Comparison of ENCODE assay signal across 8 mouse cellular contexts in the genomic region with DNA sequence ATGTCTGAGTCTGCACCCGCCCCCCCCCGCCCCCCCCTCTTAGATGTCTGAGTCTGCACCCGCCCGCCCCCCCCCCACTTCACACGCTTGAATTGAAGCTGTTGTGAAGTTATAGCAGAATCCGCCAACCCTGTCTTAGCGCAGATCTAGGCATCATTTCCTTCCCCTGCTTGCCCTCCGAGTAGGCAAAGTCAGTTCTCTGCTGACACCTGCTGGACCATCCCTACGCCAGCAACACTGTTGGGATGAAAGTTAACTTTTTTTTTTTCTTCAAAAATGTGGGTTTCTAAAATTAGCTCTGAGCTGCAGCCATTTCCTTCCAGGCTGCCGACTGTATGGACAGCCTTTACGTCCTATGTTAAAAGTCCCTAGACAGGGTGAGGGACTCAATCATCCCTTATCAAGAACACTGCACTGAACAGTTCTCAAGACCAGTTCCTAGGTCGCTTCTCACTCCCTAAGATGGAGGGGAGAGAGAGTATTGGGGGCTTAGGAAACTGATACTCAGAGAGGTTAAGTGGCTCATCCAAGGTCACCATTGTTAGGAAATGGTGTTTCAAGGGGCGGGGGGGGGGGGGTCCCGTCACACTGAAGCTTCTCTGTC. TPM values are rescaled to one million over a fixed set of nuclear protein-coding genes. Genes with fewer than 3 reads are reported as not detected.
DNase-seq lines count a peak whose midpoint lies in the region; ATAC-seq and TF ChIP-seq lines count a peak whose summit lies in the region.

No protein-coding gene starts in this region.

- H3K27me3 ChIP-seq in lung, embryonic 14.5 days (ENCODE audit: insufficient read depth, low read length), result peaks cover 47% of the 10 kb centered on the region

- TF ChIP-seq CTCF in gastrocnemius, adult 2 months (IDR thresholded peaks at IDR 0.05), result peak; percentile 89
- peak; percentile 89 for TF ChIP-seq CTCF in lung, embryonic 14.5 days (IDR thresholded peaks at IDR 0.05; ENCODE audit: low read depth)

- ATAC-seq in lung, embryonic 14.5 days (ENCODE audit: insufficient read depth), result peak; percentile 42; the same call in 1 of the 2 replicates

- no peak overlapping the region for H3K9ac ChIP-seq in lung, embryonic 14.5 days

- H3K27ac ChIP-seq in gastrocnemius, adult 2 months, result 0 out of 2 replicates have a peak overlapping the region, but pooled peaks have one; percentile 1
- no peak overlapping the region for H3K27ac ChIP-seq in lung, embryonic 14.5 days (ENCODE audit: low read depth)

- WGBS in lung, embryonic 14.5 days, result 1% methylated on average over 14 of the region's 14 CpGs

- peak overlapping the region; percentile 19 for H3K4me2 ChIP-seq in lung, embryonic 14.5 days

- no peaks in the 10 kb centered on the region for H3K9me3 ChIP-seq in lung, embryonic 14.5 days (ENCODE audit: low read depth, low read length)

- H3K36me3 ChIP-seq in lung, embryonic 14.5 days (ENCODE audit: insufficient read depth), result no peaks in the 10 kb centered on the region

- DNase-seq in cerebellum, adult 18-20 months, result peak; percentile 23 to 24
- no peak for DNase-seq in cerebellum, adult 11 months
- peak; percentile 66 for DNase-seq in 3134 (ENCODE audit: extremely low read depth, insufficient read length, low spot score)
- DNase-seq in adrenal gland, postnatal 14 days, result peak; percentile 82
- peak; percentile 77 for DNase-seq in gastrocnemius, adult 2 months
- DNase-seq in kidney, adult 8-10 months, result peak; percentile 47 to 51
- peak; percentile 91 for DNase-seq in lung, embryonic 14.5 days
- peak; percentile 71 for DNase-seq in retina, postnatal 1 day

- intact Hi-C loops in gastrocnemius, adult 2 months (cut with DNase I), result loop anchor here (1.0 to 5.0 kb wide), 4 partner anchors 289 to 472 kb away; no protein-coding TSS in a partner anchor

- H3K4me1 ChIP-seq in lung, embryonic 14.5 days (ENCODE audit: insufficient read depth), result 0 out of 2 replicates have a peak, but pooled peaks cover 3% of the 10 kb centered on the region

- H3K4me3 ChIP-seq in gastrocnemius, adult 2 months, result no peak overlapping the region
- H3K4me3 ChIP-seq in lung, embryonic 14.5 days (ENCODE audit: low read depth, low read length), result no peak overlapping the region

RNA-seq across cellular contexts. Expression of a gene that starts 5.6 kb away (rescaled TPM):
- 35.5 and 39.5 TPM in 2 replicates for total RNA-seq in adrenal gland, postnatal 14 days (2021)
- total RNA-seq in gastrocnemius, adult 2 months (2021), result 10 to 100 TPM in 1 of 2 experiments, 1 to 10 TPM in 1; 6.9 to 10.9 TPM
- polyA plus RNA-seq in lung, embryonic 14.5 days (2014; fragmentation: Nextera tagmentation; extraction: Ambion mirVana), result 27.8 and 28.2 TPM in 2 replicates
